Mouse (Mus musculus) spleen, adult 2 months (tissue): ENCODE measurements around the gene Vmn1r192. TPM values are rescaled to one million over a fixed set of nuclear protein-coding genes. Genes with fewer than 3 reads are reported as not detected.
"Not testable (repeated sequence)": the region's sequence is repeated elsewhere in the genome, so short reads cannot be mapped to it uniquely, and the experiment has no call there.

Source experiments
- DNase-seq, 2 experiments: peaks; one replicate each; pipeline versions ENCODE4 v3.0.0 to v3.0.0-alpha.2; 2012 to 2021; ENCODE audit warnings: low spot score in 2 of 2, low read depth in 1 of 2
- H3K27ac ChIP-seq: fragments of 200-500 bp; 2 replicates; pipeline ENCODE4 v1.5.1; 2012; ENCODE audit warnings: low read length, inconsistent platforms; ENCODE audit not compliant: insufficient read depth
- H3K27me3 ChIP-seq: fragments of 200-500 bp; 2 replicates; pipeline ENCODE4 v1.6.1; 2012; ENCODE audit warnings: mild to moderate bottlenecking, moderate library complexity, low read length, inconsistent platforms; ENCODE audit not compliant: control insufficient read depth, insufficient read depth
- H3K36me3 ChIP-seq: fragments of 200-500 bp; 2 replicates; pipeline ENCODE4 v1.6.1; 2012; ENCODE audit warnings: mild to moderate bottlenecking, low read length, inconsistent platforms; ENCODE audit not compliant: control insufficient read depth, insufficient read depth
- H3K4me1 ChIP-seq: fragments of 200-500 bp; 2 replicates; pipeline ENCODE4 v1.6.1; 2011; ENCODE audit warnings: inconsistent platforms; ENCODE audit not compliant: control insufficient read depth, insufficient read depth, insufficient read length
- H3K4me3 ChIP-seq: fragments of 200-500 bp; 2 replicates; pipeline ENCODE4 v1.5.1; 2011; ENCODE audit warnings: mild to moderate bottlenecking, inconsistent platforms; ENCODE audit not compliant: insufficient read depth, insufficient read length; ENCODE audit errors: extremely low read depth
- CTCF ChIP-seq: fragments of 200-500 bp; IDR thresholded peaks from 2 replicates; pipeline ENCODE4 v1.5.1; 2011; ENCODE audit warnings: mild to moderate bottlenecking, inconsistent platforms; ENCODE audit not compliant: insufficient read depth, insufficient read length, insufficient replicate concordance; ENCODE audit errors: extremely low read depth
- POLR2A ChIP-seq: fragments of 200-500 bp; IDR thresholded peaks from 2 replicates; pipeline ENCODE4 v1.6.1; 2011; ENCODE audit warnings: low read depth, low read length, inconsistent platforms
- WGBS: fragments of 180-500 bp; shearing (Covaris S2); methylation state at CpG from one replicate; pipeline ENCODE4 v1.1.7; 2018; 5-methylcytosine and 5-hydroxymethylcytosine counted together
- polyA plus RNA-seq: library from polyadenylated mRNA; depleted of rRNA; stranded (reverse); fragments of >200 nt; gene quantifications from 2 replicates; pipeline ENCODE4 v1.2.3, GENCODE M21; 2012; rRNA removed

The Vmn1r192 gene
- polyA plus RNA-seq = not detected in 2 replicates

GRCm38 (mm10) chr13:22191041-22191440 is at the start of gene Vmn1r192:
Gene Vmn1r192, minus strand, starts transcription at chr13:22191141.
- Histone ChIP-seq H3K36me3 (no peaks in the 10 kb centered on the region), H3K27ac (no peak within 1 kb of the TSS), H3K27me3 (no peaks in the 10 kb centered on the region), H3K4me1 (no peaks in the 10 kb centered on the region), H3K4me3 (no peak within 1 kb of the TSS)
- TF ChIP-seq POLR2A = no peak
- no peak for TF ChIP-seq CTCF
- no peak for DNase-seq

GRCm38 (mm10) chr13:22223060-22223459 is 32.1 kb upstream of the Vmn1r192 start, which contains the start of gene Vmn1r193:
Gene Vmn1r193, minus strand, starts transcription at chr13:22223160.
- WGBS = 73% methylated on average over 1 of the region's 1 CpGs
- H3K27me3 ChIP-seq, H3K27ac ChIP-seq, H3K4me3 ChIP-seq, H3K36me3 ChIP-seq, DNase-seq, H3K4me1 ChIP-seq: not testable (repeated sequence)

- 82% methylated on average over 3 of the region's 3 CpGs for WGBS
- not testable (repeated sequence) for H3K27me3 ChIP-seq, H3K4me3 ChIP-seq, H3K27ac ChIP-seq, H3K36me3 ChIP-seq, DNase-seq, H3K4me1 ChIP-seq
Observed at GRCm38 (mm10) chr13:22192756-22193155, 1.8 kb upstream of the Vmn1r192 start.

- Histone ChIP-seq H3K4me3 (no peak overlapping the region), H3K36me3 (no peaks in the 10 kb centered on the region), H3K27ac (no peak overlapping the region), H3K4me1 (no peaks in the 10 kb centered on the region), H3K27me3 (no peaks in the 10 kb centered on the region)
- 80% methylated on average over 2 of the region's 2 CpGs for WGBS
- TF ChIP-seq CTCF = no peak
- TF ChIP-seq POLR2A = no peak
- no peak for DNase-seq
Observed at GRCm38 (mm10) chr13:22190385-22190784, 556 bp downstream of the Vmn1r192 start.

GRCm38 (mm10) chr13:22189313-22189712 is 1.6 kb downstream of the Vmn1r192 start:
- DNase-seq = no peak
- Histone ChIP-seq H3K4me1 (no peaks in the 10 kb centered on the region), H3K27me3 (no peaks in the 10 kb centered on the region), H3K27ac (no peak overlapping the region), H3K4me3 (no peak overlapping the region), H3K36me3 (no peaks in the 10 kb centered on the region)
- 89% methylated on average over 2 of the region's 2 CpGs for WGBS
- no peak for TF ChIP-seq POLR2A
- TF ChIP-seq CTCF = no peak

- H3K36me3 ChIP-seq = no peaks in the 10 kb centered on the region
- WGBS = 67% methylated on average over 1 of the region's 1 CpGs
- no peak for TF ChIP-seq CTCF
- no peak for TF ChIP-seq POLR2A
- no peaks in the 10 kb centered on the region for H3K27me3 ChIP-seq
- no peaks in the 10 kb centered on the region for H3K4me1 ChIP-seq
- no peak within 1 kb of the TSS for H3K27ac ChIP-seq
- no peak within 1 kb of the TSS for H3K4me3 ChIP-seq
- DNase-seq = no peak
Observed at GRCm38 (mm10) chr13:22183869-22184268, 7.1 kb downstream of the Vmn1r192 start, which contains the start of gene Vmn1r191. Gene Vmn1r191, minus strand, starts transcription at chr13:22183969.

GRCm38 (mm10) chr13:22168416-22168815 is 22.5 kb downstream of the Vmn1r192 start:
- TF ChIP-seq CTCF (no peak), POLR2A (no peak)
- Histone ChIP-seq H3K4me3 (no peak overlapping the region), H3K27ac (no peak overlapping the region), H3K36me3 (no peaks in the 10 kb centered on the region), H3K4me1 (no peaks in the 10 kb centered on the region), H3K27me3 (no peaks in the 10 kb centered on the region)
- WGBS = 91% methylated on average over 15 of the region's 15 CpGs
- DNase-seq = no peak

GRCm38 (mm10) chr13:22136495-22137293 is 54.2 kb downstream of the Vmn1r192 start:
- not testable (repeated sequence) for H3K4me1 ChIP-seq, H3K36me3 ChIP-seq, H3K27me3 ChIP-seq, H3K27ac ChIP-seq, DNase-seq, H3K4me3 ChIP-seq
- WGBS = 57% methylated on average over 5 of the region's 5 CpGs

Other genes starting within 250 kb of the Vmn1r192 start
- gene Zfp184, start 246.0 kb downstream of the Vmn1r192 start, polyA plus RNA-seq = 0.05 and 0.11 TPM in 2 replicates
- gene Pom121l2, start 209.9 kb downstream of the Vmn1r192 start, polyA plus RNA-seq = not detected in 2 replicates
- 0.99 and 1.1 TPM in 2 replicates for gene Prss16, start 181.4 kb downstream of the Vmn1r192 start, polyA plus RNA-seq
- gene Hist1h2ah, start 155.6 kb downstream of the Vmn1r192 start, polyA plus RNA-seq = 51.3 and 149 TPM in 2 replicates
- gene Hist1h2bk, start 155.3 kb downstream of the Vmn1r192 start, polyA plus RNA-seq = 30.0 and 45.9 TPM in 2 replicates
- gene Hist1h4i, start 149.8 kb downstream of the Vmn1r192 start, polyA plus RNA-seq = 14.7 and 15.7 TPM in 2 replicates
- gene Hist1h2ag, start 148.2 kb downstream of the Vmn1r192 start, polyA plus RNA-seq = 10.2 and 14.1 TPM in 2 replicates
- gene Hist1h2bj, start 147.9 kb downstream of the Vmn1r192 start, polyA plus RNA-seq = 15.8 and 21.8 TPM in 2 replicates
- not detected in 2 replicates for gene Vmn1r188, start 106.7 kb downstream of the Vmn1r192 start, polyA plus RNA-seq
- not detected in 2 replicates for gene Vmn1r189, start 85.3 kb downstream of the Vmn1r192 start, polyA plus RNA-seq
- not detected in 2 replicates for gene Vmn1r191, start 7.2 kb downstream of the Vmn1r192 start, polyA plus RNA-seq
- not detected in 2 replicates for gene Vmn1r193, start 32.0 kb upstream of the Vmn1r192 start, polyA plus RNA-seq
- not detected in 2 replicates for gene Vmn1r194, start 53.1 kb upstream of the Vmn1r192 start, polyA plus RNA-seq
- not detected in 2 replicates for gene Vmn1r195, start 79.4 kb upstream of the Vmn1r192 start, polyA plus RNA-seq
- not detected in 2 replicates for gene Vmn1r196, start 98.8 kb upstream of the Vmn1r192 start, polyA plus RNA-seq
- not detected in 2 replicates for gene Vmn1r197, start 133.4 kb upstream of the Vmn1r192 start, polyA plus RNA-seq
- not detected in 2 replicates for gene Vmn1r198, start 159.2 kb upstream of the Vmn1r192 start, polyA plus RNA-seq
- gene Vmn1r199, start 188.7 kb upstream of the Vmn1r192 start, polyA plus RNA-seq = not detected in 2 replicates
- not detected in 2 replicates for gene Vmn1r200, start 199.2 kb upstream of the Vmn1r192 start, polyA plus RNA-seq